Mouse (Mus musculus) mouse trophoblast stem cell (cell line): ENCODE results near the gene Trmt1.

Experiments
- in situ Hi-C, 2 experiments: fragments of 300-500 bp; cut with MseI, MboI; formaldehyde crosslinking; loops; 2 replicates in 1 of 2; 3 replicates in 1 of 2; pipeline ENCODE4 v1.15.1; 2025

Trmt1 gene

GRCm38 (mm10) chr8:84709931-84710330 lies 23.8 kb downstream of the Trmt1 start:
- in situ Hi-C loops, result loop anchor here (5.0 kb wide), 1 partner anchor 102 kb away; no protein-coding TSS in a partner anchor

- in situ Hi-C loops, result no loop called here
Observed at GRCm38 (mm10) chr8:84711312-84711711, 25.2 kb downstream of the Trmt1 start.

GRCm38 (mm10) chr8:84711933-84712758 lies 26.0 kb downstream of the Trmt1 start:
- in situ Hi-C loops, result no loop called here

- in situ Hi-C loops, result no loop called here
Observed at GRCm38 (mm10) chr8:84712759-84713120, 26.6 kb downstream of the Trmt1 start.

GRCm38 (mm10) chr8:84713381-84713780 lies 27.3 kb downstream of the Trmt1 start:
- in situ Hi-C loops, result no loop called here

- in situ Hi-C loops, result no loop called here
Observed at GRCm38 (mm10) chr8:84714161-84714560, 28.1 kb downstream of the Trmt1 start.

GRCm38 (mm10) chr8:84715893-84716468 lies 29.9 kb downstream of the Trmt1 start:
- in situ Hi-C loops, result no loop called here

GRCm38 (mm10) chr8:84716790-84717189 lies 30.7 kb downstream of the Trmt1 start:
- in situ Hi-C loops, result no loop called here

- in situ Hi-C loops, result no loop called here
Observed at GRCm38 (mm10) chr8:84718476-84718875, 32.4 kb downstream of the Trmt1 start.

- in situ Hi-C loops, result no loop called here
Observed at GRCm38 (mm10) chr8:84718959-84719690, 33.0 kb downstream of the Trmt1 start.

GRCm38 (mm10) chr8:84722530-84722849 lies 36.4 kb downstream of the Trmt1 start:
- in situ Hi-C loops, result no loop called here

- in situ Hi-C loops, result no loop called here
Observed at GRCm38 (mm10) chr8:84722850-84723570, 36.9 kb downstream of the Trmt1 start, which contains the start of gene G430095P16Rik. G430095P16Rik (plus strand) TSS chr8:84723007.

GRCm38 (mm10) chr8:84723571-84723900 lies 37.4 kb downstream of the Trmt1 start:
- in situ Hi-C loops, result no loop called here

GRCm38 (mm10) chr8:84724683-84725082 lies 38.6 kb downstream of the Trmt1 start:
- in situ Hi-C loops, result no loop called here

GRCm38 (mm10) chr8:84725246-84725940 lies 39.3 kb downstream of the Trmt1 start:
- in situ Hi-C loops, result no loop called here

GRCm38 (mm10) chr8:84725941-84726259 lies 39.8 kb downstream of the Trmt1 start:
- in situ Hi-C loops, result no loop called here

- in situ Hi-C loops, result no loop called here
Observed at GRCm38 (mm10) chr8:84728474-84728873, 42.4 kb downstream of the Trmt1 start.

- in situ Hi-C loops, result no loop called here
Observed at GRCm38 (mm10) chr8:84729921-84730362, 43.8 kb downstream of the Trmt1 start.

GRCm38 (mm10) chr8:84730541-84731370 lies 44.6 kb downstream of the Trmt1 start:
- in situ Hi-C loops, result no loop called here

GRCm38 (mm10) chr8:84731371-84732177 lies 45.5 kb downstream of the Trmt1 start:
- in situ Hi-C loops, result no loop called here
